Mouse (Mus musculus): ENCODE data around the gene Slc10a3. TPM values are rescaled to one million over a fixed set of nuclear protein-coding genes. Genes with fewer than 3 reads are reported as not detected.
"Not testable (repeated sequence)": the region's sequence is repeated elsewhere in the genome, so short reads cannot be mapped to it uniquely, and the experiment has no call there.

Gene Slc10a3
- 1.8 and 9.6 TPM in 2 replicates for total RNA-seq (2015; ENCODE audit: low replicate concordance)
- total RNA-seq (2017; ENCODE audit: low replicate concordance): 2.2 TPM in 1 of 2 replicates, not detected in the other

DNA sequence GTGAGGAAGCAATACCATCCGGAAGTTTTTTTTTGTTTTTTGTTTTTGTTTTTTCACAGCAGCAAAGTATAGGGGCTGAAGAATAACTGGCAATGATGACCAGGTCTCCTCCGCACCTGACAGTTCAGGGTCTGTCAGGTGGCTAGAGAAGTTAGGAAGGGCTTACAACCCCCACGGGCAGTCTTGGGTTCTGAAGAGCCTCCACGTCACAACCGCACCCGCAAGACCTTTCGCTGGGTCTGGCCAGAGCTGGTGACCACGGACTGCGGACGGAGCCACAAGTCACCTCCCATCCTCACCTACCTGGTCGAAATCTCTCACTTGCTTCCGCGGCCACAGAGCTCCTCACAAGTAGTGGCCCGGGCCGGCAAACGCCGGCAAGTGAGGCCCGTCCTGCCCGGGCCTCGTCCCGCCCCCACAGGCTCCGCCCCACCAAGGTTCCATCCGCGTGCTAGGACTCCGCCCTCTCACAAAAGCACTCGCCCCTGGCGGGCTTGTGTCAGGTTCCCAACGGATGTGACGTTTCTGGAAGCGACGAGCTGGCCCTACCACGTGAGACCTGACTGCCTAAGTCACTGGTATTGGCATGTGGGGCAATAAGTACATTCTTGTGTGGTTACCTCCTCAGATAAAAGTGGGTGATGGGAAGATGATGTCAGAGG is at the start of gene Slc10a3, which contains the start of gene Ubl4a:
TSS of gene Slc10a3 (minus strand) at position 462 of the 662 bp plus-strand sequence.
TSS of gene Ubl4a (minus strand) at position 331 of the 662 bp plus-strand sequence.
- peak; percentile 96 for ATAC-seq (replicated peaks; ENCODE audit: low FRiP score, poor library complexity, severe bottlenecking)

- ATAC-seq (replicated peaks; ENCODE audit: low FRiP score, poor library complexity, severe bottlenecking): peak; percentile 85
Measured at GRCm38 (mm10) chrX:74413377-74413776, 40.2 kb upstream of the Slc10a3 start.

DNA sequence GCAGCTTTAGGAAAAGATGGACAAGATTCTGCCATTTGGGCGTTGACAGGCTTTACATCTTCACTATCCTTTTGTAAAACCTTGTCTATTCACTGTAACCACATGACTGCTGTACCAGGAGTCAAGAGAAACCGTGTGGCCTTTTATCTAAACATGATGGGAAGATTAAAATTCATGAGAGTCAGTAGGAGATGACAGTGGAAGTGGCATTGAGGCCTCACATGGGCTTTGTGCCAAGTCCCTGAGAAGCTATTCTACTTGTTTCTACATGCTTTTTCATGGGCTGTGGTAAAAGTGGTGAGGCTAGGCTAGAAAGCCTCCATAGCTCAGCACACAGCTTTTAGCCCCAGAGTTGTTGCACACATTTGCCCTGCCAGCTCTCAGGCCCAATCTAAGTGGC is 35.2 kb upstream of the Slc10a3 start:
- no peak for ATAC-seq (replicated peaks; ENCODE audit: low FRiP score, poor library complexity, severe bottlenecking)

GRCm38 (mm10) chrX:74400136-74400535 is 27.0 kb upstream of the Slc10a3 start:
- no peak for ATAC-seq (replicated peaks; ENCODE audit: low FRiP score, poor library complexity, severe bottlenecking)

GRCm38 (mm10) chrX:74392535-74393443 is 19.6 kb upstream of the Slc10a3 start, which contains the start of the genes Fam3a and Ikbkg:
Fam3a (minus strand) TSS chrX:74393272.
Ikbkg (plus strand) TSS chrX:74393290.
- peak; percentile 100 for ATAC-seq (replicated peaks; ENCODE audit: low FRiP score, poor library complexity, severe bottlenecking)

DNA sequence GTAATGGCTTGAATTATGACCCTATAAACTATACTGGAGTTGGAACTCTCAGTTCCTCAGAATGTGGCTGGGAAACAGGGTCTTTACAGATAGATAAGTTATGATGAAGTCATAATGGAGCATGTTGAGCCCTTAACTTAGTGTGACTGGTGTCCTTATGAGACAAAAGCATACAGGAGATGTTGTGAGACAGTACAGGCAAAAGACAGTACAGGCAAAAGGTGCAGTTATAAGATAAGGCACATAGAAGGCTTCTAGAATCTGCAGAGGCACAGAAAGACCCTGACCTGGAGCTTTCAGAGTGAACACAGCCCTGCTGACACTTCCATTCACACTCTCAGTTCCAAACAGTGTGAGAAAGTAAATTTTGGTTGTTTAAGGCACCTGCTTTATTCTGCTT is 15.0 kb upstream of the Slc10a3 start:
- ATAC-seq (replicated peaks; ENCODE audit: low FRiP score, poor library complexity, severe bottlenecking): no peak

GRCm38 (mm10) chrX:74384451-74384850 is 11.3 kb upstream of the Slc10a3 start:
- peak; percentile 88 for ATAC-seq (replicated peaks; ENCODE audit: low FRiP score, poor library complexity, severe bottlenecking)

DNA sequence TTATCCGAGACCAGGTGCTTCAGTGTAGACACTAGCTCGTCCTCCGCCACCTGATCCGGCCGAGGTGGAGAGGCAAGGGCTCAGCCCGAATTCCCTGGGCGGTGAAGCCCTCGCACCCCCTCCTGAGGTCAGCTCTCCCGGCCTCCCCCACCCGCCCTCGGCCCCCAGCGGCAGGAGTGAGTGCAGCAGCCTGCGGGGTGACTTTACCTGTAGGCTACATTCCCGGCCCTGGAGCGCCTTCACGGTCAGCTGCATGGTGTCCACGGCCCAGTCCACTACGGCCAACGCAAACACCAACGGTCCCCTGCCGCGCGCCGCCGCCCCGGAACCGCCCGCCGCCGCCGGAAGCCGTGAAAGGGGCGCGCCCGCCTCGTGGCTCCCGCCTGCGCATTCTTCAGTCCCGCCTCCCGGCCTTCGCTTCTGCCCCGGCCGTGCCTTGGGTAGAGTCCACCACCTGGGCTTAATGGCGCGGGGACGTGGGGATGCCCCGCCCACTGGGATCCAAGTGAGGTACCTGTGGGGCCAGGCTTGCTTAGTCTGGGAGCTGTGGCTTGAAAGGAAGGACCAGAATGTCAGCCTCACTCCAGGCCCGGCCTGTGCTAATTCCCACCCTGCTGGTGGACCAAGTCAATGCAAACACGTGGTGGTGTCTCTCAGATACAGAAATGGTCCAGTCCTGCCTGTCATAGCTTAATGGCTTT is 4.8 kb downstream of the Slc10a3 start:
- peak; percentile 80 for ATAC-seq (replicated peaks; ENCODE audit: low FRiP score, poor library complexity, severe bottlenecking)

DNA sequence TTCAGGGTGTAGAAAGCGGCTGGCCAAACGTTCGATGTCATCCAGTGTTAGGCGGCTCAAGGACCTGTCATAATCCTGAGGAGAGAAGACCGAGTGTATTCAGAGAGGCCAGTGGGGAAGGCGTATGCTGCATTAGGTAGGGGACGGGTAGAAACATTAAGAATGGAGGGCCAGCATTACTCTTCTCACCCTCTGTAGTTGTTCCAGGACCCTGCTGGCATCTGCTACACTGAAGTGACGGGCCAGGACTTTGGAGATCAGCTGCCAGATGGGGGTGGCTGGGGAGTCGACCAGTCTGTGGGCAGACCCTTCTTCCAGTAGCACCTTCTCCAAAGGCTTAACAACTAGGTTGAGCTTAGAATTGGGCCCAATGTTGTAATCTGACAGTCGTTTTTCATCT is 5.6 kb downstream of the Slc10a3 start:
- ATAC-seq (replicated peaks; ENCODE audit: low FRiP score, poor library complexity, severe bottlenecking): no peak

DNA sequence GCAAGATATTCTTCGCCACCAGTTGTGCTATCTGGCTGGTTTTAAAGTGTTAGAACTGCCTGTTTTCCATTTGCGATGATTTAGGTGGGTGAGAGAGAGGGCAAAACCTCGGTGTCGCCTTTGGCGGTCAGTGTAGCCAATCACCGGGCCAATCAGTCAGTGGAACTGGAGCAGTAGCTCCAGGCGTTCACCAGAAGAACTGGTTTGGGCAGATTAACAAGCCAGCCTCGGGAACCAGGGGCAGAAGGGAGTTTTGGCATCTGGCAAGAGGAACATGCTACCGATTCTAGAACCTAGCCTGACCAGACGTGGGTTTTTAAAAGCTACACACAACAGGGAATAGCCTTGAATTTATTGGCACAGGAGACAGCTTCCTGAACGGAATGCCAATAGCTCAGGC is 14.0 kb downstream of the Slc10a3 start:
- ATAC-seq (replicated peaks; ENCODE audit: low FRiP score, poor library complexity, severe bottlenecking): no peak

DNA sequence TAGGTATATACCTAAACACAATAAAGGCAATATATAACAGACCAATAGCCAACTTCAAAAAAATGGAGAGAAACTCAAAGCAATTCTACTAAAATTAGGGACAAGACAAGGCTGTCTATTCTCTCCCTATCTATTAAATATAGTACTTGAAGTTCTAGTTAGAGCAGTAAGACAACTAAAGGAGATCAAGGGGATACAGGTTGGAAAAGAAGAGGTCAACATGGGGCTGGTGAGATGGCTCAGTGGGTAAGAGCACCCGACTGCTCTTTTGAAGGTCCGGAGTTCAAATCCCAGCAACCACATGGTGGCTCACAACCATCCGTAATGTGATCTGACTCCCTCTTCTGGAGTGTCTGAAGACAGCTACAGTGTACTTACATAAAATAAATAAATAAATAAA is 16.1 kb downstream of the Slc10a3 start:
- not testable (repeated sequence) for ATAC-seq (replicated peaks; ENCODE audit: low FRiP score, poor library complexity, severe bottlenecking)

GRCm38 (mm10) chrX:74353467-74353770 is 19.7 kb downstream of the Slc10a3 start, which contains the start of gene Lage3:
Lage3 (minus strand) TSS chrX:74353618.
- peak; percentile 100 for ATAC-seq (replicated peaks; ENCODE audit: low FRiP score, poor library complexity, severe bottlenecking)

- ATAC-seq (replicated peaks; ENCODE audit: low FRiP score, poor library complexity, severe bottlenecking): peak; percentile 73
Measured at GRCm38 (mm10) chrX:74352645-74353466, 20.3 kb downstream of the Slc10a3 start.

GRCm38 (mm10) chrX:74330166-74330930 is 42.8 kb downstream of the Slc10a3 start:
- ATAC-seq (replicated peaks; ENCODE audit: low FRiP score, poor library complexity, severe bottlenecking): no peak

GRCm38 (mm10) chrX:74329215-74329671 is 43.9 kb downstream of the Slc10a3 start:
- ATAC-seq (replicated peaks; ENCODE audit: low FRiP score, poor library complexity, severe bottlenecking): no peak

GRCm38 (mm10) chrX:74328725-74329161 is 44.4 kb downstream of the Slc10a3 start, which contains the start of gene Plxna3:
Plxna3 (plus strand) TSS chrX:74329066.
- ATAC-seq (replicated peaks; ENCODE audit: low FRiP score, poor library complexity, severe bottlenecking): peak; percentile 76

Data from erythroid progenitor cell, adult 5-6 weeks (primary cell).